Mouse (Mus musculus) left cerebral cortex, adult 8-10 months (tissue): ENCODE results near the gene Arl10. TPM values are rescaled to one million over a fixed set of nuclear protein-coding genes. Genes with fewer than 3 reads are reported as not detected.

Experiments used
- DNase-seq, 2 experiments: peaks; one replicate each; pipeline ENCODE4 v3.0.0; 2022; ENCODE audit warnings: low spot score in 2 of 2
- microRNA-seq, 2 experiments: library from miRNA; unstranded; fragments of <30 nt; microRNA quantifications; one replicate each; pipeline ENCODE4 v1.2.0; 2022
- total RNA-seq, 4 experiments: library from RNA; stranded (reverse); gene quantifications; 2 replicates each; pipeline ENCODE4 v1.2.4; 2022

The Arl10 gene
- total RNA-seq, 4 experiments from 2014 or later = 21.7 to 37.2 (median 27.8) TPM

DNA sequence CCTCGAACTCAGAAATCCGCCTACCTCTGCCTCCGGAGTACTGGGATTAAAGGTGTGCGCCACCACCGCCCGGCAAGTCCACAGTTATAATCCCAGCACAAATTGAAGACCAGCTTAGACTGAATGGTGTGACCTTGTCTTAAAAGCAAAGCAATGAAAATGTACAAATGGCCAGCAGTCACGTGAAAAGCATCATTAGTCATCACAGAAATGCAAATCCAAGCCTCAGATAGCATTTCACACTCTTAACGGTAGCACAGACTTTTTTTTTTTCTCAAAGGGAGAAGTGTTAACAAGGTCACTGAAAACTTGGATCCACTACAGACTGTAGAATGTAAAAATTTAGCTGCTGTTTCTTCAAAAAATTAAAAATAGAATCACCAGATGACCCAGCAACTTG is 41.5 kb downstream of the Arl10 start:
- DNase-seq = no peak

DNA sequence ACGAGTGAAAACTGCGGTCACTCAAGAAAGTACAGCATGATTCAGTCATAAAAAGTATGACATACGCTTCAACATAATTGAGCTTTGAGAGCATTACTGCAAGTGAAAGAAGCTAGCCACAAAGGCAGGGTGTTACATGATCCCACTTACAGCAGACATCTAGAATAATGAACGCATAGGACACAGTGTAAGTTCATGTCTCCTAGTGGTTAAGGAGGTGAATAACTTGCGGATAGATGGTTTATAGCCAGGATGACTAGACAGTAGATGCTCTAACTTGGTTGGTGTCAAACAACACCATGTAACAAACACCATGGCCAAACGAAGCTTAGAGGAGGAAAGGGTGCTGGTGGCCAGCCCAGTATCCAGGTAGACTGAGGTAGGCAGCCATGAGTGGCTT is 42.2 kb downstream of the Arl10 start:
- no peak for DNase-seq

DNA sequence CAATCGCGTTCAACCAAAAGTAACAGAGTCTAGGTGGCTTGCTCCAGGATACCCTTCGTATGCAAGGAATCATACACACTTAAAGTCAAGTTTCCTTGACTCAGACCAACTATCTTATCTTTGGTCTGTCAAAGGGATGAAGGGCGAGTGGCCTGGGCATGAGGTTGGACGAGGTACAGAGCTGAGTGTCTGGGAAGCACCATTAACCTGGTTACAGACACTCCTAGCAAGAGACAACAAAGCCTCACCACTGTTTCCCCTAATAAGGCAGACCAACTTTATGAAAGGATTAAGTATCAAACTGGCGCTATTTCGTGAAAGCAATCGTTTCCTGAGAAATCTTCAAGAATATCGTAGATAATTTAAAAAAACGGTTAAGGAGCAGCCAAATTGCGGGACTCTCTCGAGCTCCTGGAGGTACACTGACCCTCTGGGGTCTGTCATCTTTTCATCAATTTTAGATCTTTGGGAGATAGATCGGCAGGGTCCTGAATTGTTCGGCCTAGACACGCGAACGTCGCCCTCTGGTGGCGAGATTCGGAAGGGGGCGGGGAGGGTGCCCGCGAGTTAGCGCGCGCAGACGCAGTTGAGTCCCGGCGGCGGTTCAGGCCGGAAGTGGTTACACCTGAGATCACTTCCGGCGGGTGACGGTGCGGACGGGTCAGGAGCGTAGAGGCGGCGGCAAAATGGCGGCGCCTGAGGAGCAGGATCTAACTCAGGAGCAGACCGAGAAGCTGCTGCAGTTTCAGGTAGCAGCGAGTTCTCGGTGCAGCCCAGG is 46.5 kb downstream of the Arl10 start, which contains the start of gene Faf2:
Gene Faf2 (plus strand): TSS at position 630 of the 778 bp plus-strand sequence.
- peak; percentile 95 to 100 for DNase-seq

- no peak for DNase-seq
These were observed 47.2 kb downstream of the Arl10 start for GRCm38 (mm10) chr13:54621960-54622521.

DNA sequence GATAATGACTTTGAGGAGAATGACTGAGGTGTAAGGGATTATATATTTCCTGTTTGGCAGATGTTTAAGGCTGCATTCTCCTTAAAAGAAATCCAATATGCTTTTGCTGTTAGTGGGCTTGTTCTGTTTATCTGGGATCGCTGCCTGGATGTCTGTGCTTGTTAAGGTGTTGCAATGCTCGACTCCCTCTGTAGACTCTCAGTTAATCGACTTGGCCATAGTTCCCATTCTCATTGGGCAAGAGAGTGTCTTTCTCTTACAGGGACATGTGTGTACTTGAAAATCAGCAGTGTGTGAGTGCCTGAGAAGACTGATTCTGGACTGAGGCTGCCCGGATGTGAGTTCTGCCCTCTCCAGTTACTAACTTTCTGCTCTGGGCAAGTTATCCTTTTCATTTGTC is 54.3 kb downstream of the Arl10 start:
- no peak for DNase-seq

Small RNA genes within 50 kb of the gene (microRNA-seq; reads per million reads assigned to microRNA genes)
- 0 reads per million in 2 experiments for gene Gm24195

Other genes with a start within 250 kb of the Arl10 start
- gene Cplx2, start 203.7 kb upstream of the Arl10 start, total RNA-seq = 100 to 1,000 TPM; 781 to 858 (median 827) TPM
- 10 to 100 TPM; 31.2 to 37.2 (median 35.5) TPM for gene Thoc3, start 106.2 kb upstream of the Arl10 start, total RNA-seq
- gene Simc1, start 71.2 kb upstream of the Arl10 start, total RNA-seq = 10 to 100 TPM; 15.2 to 17.8 (median 17.1) TPM
- gene 4833439L19Rik, start 9.6 kb upstream of the Arl10 start, total RNA-seq = 100 to 1,000 TPM; 122 to 141 (median 126) TPM
- 10 to 100 TPM; 17.2 to 23.0 (median 20.3) TPM for gene Nop16, start 15.1 kb downstream of the Arl10 start, total RNA-seq
- gene Higd2a, start 15.2 kb downstream of the Arl10 start, total RNA-seq = 100 to 1,000 TPM; 134 to 142 (median 140) TPM
- gene Cltb, start 36.3 kb downstream of the Arl10 start, total RNA-seq = 100 to 1,000 TPM; 271 to 315 (median 292) TPM
- gene Faf2, start 46.8 kb downstream of the Arl10 start, total RNA-seq = 10 to 100 TPM; 47.2 to 60.3 (median 55.7) TPM
- 100 to 1,000 TPM; 141 to 159 (median 144) TPM for gene Rnf44, start 118.9 kb downstream of the Arl10 start, total RNA-seq
- gene Cdhr2, start 126.4 kb downstream of the Arl10 start, total RNA-seq = under 1 TPM; 0.13 to 0.35 (median 0.25) TPM
- 100 to 1,000 TPM in 3 of 4 experiments, 10 to 100 TPM in 1; 99.2 to 121 (median 105) TPM for gene Gprin1, start 174.9 kb downstream of the Arl10 start, total RNA-seq
- gene Sncb, start 191.6 kb downstream of the Arl10 start, total RNA-seq = 100 to 1,000 TPM; 780 to 919 (median 785) TPM
- not detected for gene Eif4e1b, start 209.0 kb downstream of the Arl10 start, total RNA-seq
- 10 to 100 TPM; 74.5 to 85.8 (median 79.0) TPM for gene Tspan17, start 214.4 kb downstream of the Arl10 start, total RNA-seq